Mouse (Mus musculus) regulatory T cell (primary cell): ENCODE results near the gene Kcnb1.

Experiments
- in situ Hi-C: fragments of 300-600 bp; cut with MboI, MseI; formaldehyde crosslinking; loops from one replicate; pipeline ENCODE4 v1.15.1; 2025; ENCODE audit warnings: high pct_unique_total_duplicates

Gene Kcnb1

GRCm38 (mm10) chr2:167205918-167206629 lies 16.1 kb upstream of the Kcnb1 start:
- in situ Hi-C loops: loop anchor here (5.0 kb wide), 1 partner anchor 84 kb away; no protein-coding TSS in a partner anchor

DNA sequence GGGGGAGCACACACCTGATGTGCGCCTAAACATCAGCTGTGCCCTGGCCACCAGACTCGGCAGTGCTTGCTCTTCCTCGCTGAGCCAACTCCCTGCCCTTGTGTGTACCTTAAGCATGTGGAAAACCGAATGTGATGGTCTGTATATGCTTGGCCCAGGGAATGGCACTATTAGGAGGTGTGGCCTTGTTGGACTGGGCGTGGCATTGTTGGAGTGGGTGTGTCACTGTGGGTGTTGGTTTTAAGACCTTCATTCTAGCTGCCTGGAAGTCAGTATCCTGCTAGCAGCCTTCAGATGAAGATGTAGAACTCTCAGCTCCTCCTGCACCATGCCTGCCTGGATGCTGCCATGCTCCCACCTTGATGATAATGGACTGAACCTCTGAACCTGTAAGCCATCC lies 14.7 kb upstream of the Kcnb1 start:
- in situ Hi-C loops: loop anchor here (5.0 kb wide), 1 partner anchor 82 kb away; no protein-coding TSS in a partner anchor

- in situ Hi-C loops: no loop called here
Measured at GRCm38 (mm10) chr2:167203505-167204166, 13.7 kb upstream of the Kcnb1 start.

- in situ Hi-C loops: no loop called here
Measured at GRCm38 (mm10) chr2:167201463-167202291, 11.7 kb upstream of the Kcnb1 start.

DNA sequence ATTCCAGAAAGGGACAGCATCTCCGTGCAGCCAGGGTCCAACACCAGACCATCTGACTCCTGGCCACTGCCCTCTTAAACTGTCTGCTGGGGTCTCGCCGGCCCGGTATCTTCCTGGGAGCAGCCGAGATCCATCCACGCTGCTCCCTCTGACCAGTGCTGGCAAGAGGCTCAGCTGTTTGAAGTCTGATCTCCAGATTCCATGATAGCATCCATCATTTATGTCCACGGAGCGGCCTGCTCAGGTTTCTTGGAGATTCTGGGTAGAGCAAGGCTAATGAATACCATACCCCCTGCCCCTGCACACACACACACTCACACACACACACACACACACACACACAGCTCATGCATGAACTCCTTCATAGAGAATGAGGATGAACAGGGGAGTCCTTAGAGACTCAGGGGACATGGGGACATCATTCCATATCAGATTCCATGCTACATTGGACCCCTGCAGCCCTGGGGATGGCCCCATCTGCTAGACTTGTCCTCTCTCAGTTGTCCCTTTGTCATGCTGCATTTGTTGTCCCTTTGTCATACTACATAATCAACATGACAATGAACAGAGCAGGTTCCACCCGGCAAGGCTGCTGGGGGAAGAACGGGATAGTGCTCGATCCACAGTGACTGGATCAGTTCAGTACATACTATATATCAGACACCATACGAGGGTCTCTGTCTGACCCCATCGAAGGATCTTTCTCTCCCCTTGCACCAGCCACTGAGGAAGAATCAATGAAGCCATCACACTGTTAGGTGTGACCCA lies 8.9 kb upstream of the Kcnb1 start:
- in situ Hi-C loops: no loop called here

GRCm38 (mm10) chr2:167193361-167193760 lies 3.4 kb upstream of the Kcnb1 start:
- in situ Hi-C loops: no loop called here

DNA sequence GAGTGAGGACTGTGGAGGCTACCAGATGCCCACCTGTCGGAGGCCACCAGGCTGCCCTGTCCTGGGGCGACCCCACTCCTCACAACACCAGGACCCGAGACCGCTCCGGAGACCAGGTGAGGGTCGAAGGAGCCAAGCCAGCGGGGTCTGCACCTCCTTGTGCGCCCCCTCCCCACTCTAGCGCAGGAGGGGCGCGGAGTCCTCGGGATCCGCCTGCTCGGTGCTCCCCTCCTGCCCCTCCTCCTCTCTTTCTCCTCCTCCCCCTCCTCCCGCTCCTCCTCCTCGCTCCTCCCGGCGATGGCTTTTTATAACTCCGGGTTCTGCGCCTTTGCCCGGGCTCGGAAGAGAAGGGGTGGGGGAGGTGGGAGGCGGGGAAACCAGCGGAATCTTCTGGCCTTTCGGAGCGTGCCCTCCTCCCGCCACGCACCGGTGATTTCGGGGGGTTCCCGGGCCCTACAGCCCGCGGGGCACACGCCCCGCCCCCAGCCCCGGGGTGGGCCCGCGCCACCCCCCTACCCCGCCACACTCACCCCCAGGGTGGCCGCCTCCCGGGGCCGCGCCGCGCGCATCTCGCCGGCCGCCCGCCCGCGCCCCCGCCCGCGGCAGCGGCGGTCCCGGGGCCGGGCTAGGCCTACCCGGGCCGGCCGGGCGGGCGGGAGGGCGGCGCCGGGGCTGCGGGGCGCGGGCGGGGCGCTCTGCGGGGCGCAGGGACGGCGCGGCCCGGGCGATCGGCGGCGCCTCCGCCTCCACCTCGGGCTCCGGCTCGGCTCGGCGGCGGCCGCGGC lies 472 bp downstream of the Kcnb1 start:
- in situ Hi-C loops: no loop called here

DNA sequence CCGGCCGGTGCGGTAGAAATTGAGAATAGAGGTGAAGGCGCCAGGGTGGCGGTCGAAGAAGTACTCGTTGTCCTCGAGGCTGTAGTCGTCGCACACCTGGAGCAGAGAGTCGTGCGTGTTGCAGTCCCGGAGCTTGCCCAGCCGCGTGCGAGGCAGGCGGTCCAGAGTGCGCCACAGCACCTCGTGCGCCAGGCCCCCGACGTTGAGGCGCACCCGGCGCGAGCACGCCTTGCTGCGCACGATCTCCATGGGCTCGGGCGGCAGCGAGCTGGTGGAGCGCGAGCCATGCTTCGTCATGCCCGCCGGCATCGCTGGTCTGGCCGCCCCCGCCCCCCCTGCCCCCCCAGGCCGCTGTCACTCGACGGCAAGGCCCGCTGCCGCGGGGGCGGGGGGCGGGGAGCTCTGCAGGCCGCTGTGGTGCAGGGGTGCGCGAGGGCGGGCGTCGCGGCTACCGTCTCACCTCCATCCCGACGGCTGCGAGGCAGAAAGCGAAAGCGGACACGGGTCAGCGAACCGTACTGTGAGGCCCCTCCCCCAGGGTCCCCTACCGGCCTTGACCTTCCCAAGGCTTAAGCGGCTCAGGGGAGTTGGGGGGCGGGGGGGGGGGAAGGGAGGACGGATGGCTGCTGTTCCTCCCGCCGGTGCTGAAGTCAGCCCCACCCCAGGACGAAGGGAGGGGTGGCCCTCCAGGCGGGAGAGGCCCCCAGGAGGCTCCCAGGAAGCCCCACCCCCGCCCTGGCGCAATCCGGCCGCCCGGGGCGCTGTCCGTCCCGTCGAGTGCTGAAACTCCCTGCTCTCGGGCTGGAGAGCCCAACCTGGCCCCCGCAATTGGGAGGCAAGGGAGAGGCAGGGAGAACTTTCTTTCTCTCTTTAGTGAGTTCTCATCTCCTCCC lies 1.4 kb downstream of the Kcnb1 start:
- in situ Hi-C loops: no loop called here

GRCm38 (mm10) chr2:167187119-167187518 lies 2.8 kb downstream of the Kcnb1 start:
- in situ Hi-C loops: no loop called here

- in situ Hi-C loops: no loop called here
Measured at GRCm38 (mm10) chr2:167186544-167186943, 3.4 kb downstream of the Kcnb1 start.

GRCm38 (mm10) chr2:167186003-167186402 lies 4.0 kb downstream of the Kcnb1 start:
- in situ Hi-C loops: no loop called here

DNA sequence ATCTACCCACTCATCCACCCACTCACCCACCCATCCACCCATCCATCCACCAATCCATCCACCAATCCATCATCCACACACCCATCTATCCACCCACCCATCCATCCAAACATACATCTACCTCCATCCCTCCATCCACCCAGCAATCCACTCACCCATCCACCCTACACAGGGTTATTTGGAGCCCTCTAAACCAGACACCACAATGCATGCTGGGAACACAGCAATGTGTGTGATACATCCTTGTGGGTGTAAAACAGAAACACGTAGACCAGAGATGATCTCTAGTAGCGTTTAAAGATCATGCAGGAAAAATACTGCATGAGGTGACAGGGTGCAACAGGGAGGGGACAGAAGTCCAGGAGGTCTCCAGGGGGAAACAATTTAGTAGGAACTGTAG lies 4.5 kb downstream of the Kcnb1 start:
- in situ Hi-C loops: no loop called here

- in situ Hi-C loops: no loop called here
Measured at GRCm38 (mm10) chr2:167181662-167182389, 8.1 kb downstream of the Kcnb1 start.

DNA sequence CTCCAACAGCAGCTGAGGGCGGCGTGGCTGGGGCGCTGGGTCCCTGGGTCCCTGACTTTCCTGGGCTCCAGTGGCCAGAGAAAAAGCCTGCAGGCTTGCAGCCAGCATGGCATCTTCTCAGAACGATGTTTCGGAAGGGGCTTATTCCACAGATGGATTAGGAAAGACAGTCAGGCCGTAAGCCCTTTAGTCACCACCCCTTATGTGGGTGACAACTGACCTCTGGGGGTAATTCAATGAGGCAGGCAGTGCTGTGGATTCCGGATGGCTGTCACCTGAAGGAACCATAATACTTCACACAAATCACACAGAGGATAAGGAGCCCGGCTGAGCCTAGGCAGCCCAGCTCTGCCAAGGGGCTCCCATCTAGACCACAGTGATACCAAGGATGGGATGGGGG lies 8.9 kb downstream of the Kcnb1 start:
- in situ Hi-C loops: no loop called here

- in situ Hi-C loops: no loop called here
Measured at GRCm38 (mm10) chr2:167179301-167179700, 10.7 kb downstream of the Kcnb1 start.

- in situ Hi-C loops: no loop called here
Measured at GRCm38 (mm10) chr2:167177231-167177641, 12.7 kb downstream of the Kcnb1 start.

- in situ Hi-C loops: no loop called here
Measured at GRCm38 (mm10) chr2:167175284-167175683, 14.7 kb downstream of the Kcnb1 start.

- in situ Hi-C loops: no loop called here
Measured at GRCm38 (mm10) chr2:167173051-167173875, 16.7 kb downstream of the Kcnb1 start.
